Mouse (Mus musculus) CH12.LX (cell line): ENCODE results near the gene Btn1a1. TPM values are rescaled to one million over a fixed set of nuclear protein-coding genes. Genes with fewer than 3 reads are reported as not detected.

Experiments used
- DNase-seq: peaks from one replicate; pipeline ENCODE4 v3.0.0-alpha.2; 2013; ENCODE audit errors: extremely low read depth
- H3K27ac ChIP-seq: 2 replicates; pipeline ENCODE4 v1.5.1; 2012; ENCODE audit warnings: low read depth, mild to moderate bottlenecking, control low read depth, moderate library complexity; ENCODE audit not compliant: insufficient read depth
- H3K27me3 ChIP-seq: replicated peaks from 2 replicates; pipeline ENCODE3; 2012; ENCODE audit warnings: inconsistent platforms
- H3K36me3 ChIP-seq, 2 experiments: replicated peaks in 1 of 2; 2 replicates each; pipeline versions ENCODE3 to v1.6.1; 2012; ENCODE audit warnings: inconsistent platforms in 1 of 2, low read length in 1 of 2, mild to moderate bottlenecking in 1 of 2, mixed read lengths in 1 of 2, moderate library complexity in 1 of 2; ENCODE audit not compliant: control insufficient read depth in 1 of 2, insufficient read depth in 1 of 2
- H3K4me1 ChIP-seq, 2 experiments: 2 replicates each; pipeline ENCODE4 v1.6.1; 2012; ENCODE audit warnings: inconsistent platforms in 1 of 2, moderate library complexity in 1 of 2; ENCODE audit not compliant: insufficient read depth in 2 of 2, control insufficient read depth in 1 of 2
- H3K4me2 ChIP-seq: 2 replicates; pipeline ENCODE4 v1.6.1; 2012; ENCODE audit warnings: low read depth, mild to moderate bottlenecking, control low read depth; ENCODE audit not compliant: poor library complexity, insufficient read depth, severe bottlenecking
- H3K4me3 ChIP-seq, 3 experiments: fragments of 150-350 bp in 1 of 3; sonication (generic) in 1 of 3; replicated peaks in 1 of 3; 2 replicates each; pipeline versions ENCODE3 to v1.5.1; 2011 to 2012; ENCODE audit warnings: low read depth in 2 of 3, low read length in 2 of 3, mild to moderate bottlenecking in 2 of 3, moderate library complexity in 2 of 3, control low read depth in 1 of 3, improper control_type of control experiment in 1 of 3, inconsistent platforms in 1 of 3, mixed read lengths in 1 of 3; ENCODE audit not compliant: poor library complexity in 1 of 3
- H3K79me2 ChIP-seq: replicated peaks from 2 replicates; pipeline ENCODE4 v1.6.1; 2012; ENCODE audit warnings: mild to moderate bottlenecking, moderate library complexity; ENCODE audit not compliant: control insufficient read depth, poor library complexity, insufficient read depth, severe bottlenecking; ENCODE audit errors: extremely low read depth
- H3K9ac ChIP-seq: 2 replicates; pipeline ENCODE4 v1.6.1; 2012; ENCODE audit warnings: low read depth, mild to moderate bottlenecking, control low read depth, moderate library complexity; ENCODE audit not compliant: insufficient read depth
- H3K9me3 ChIP-seq: replicated peaks from 2 replicates; pipeline ENCODE3; 2012; ENCODE audit warnings: low read length, inconsistent platforms, mixed read lengths
- CTCF ChIP-seq, 2 experiments: IDR thresholded peaks in 1 of 2; conservative IDR thresholded peaks in 1 of 2; 2 replicates each; pipeline ENCODE4 v1.5.1; 2011 to 2012; ENCODE audit warnings: low read depth in 2 of 2, low read length in 2 of 2, improper control_type of control experiment in 1 of 2, inconsistent platforms in 1 of 2, mild to moderate bottlenecking in 1 of 2, moderate library complexity in 1 of 2
- ELF1 ChIP-seq: IDR thresholded peaks from 2 replicates; pipeline ENCODE4 v1.6.1; 2014; ENCODE audit warnings: low read depth, mild to moderate bottlenecking, inconsistent platforms, low read length, improper control_type of control experiment
- HCFC1 ChIP-seq: IDR thresholded peaks from 2 replicates; pipeline ENCODE4 v1.6.1; 2012; ENCODE audit warnings: low read depth, mild to moderate bottlenecking, inconsistent platforms, low read length, improper control_type of control experiment
- JUN ChIP-seq: IDR thresholded peaks from 2 replicates; pipeline ENCODE4 v1.6.1; 2011; ENCODE audit warnings: low read depth, mild to moderate bottlenecking, low read length, improper control_type of control experiment, moderate library complexity; ENCODE audit not compliant: insufficient read depth
- JUND ChIP-seq: conservative IDR thresholded peaks from 2 replicates; pipeline ENCODE4 v1.6.1; 2011; ENCODE audit warnings: low read depth, low read length, improper control_type of control experiment
- KAT2A ChIP-seq: IDR thresholded peaks from 2 replicates; pipeline ENCODE4 v1.6.1; 2012; ENCODE audit warnings: low read length, improper control_type of control experiment, inconsistent platforms; ENCODE audit not compliant: insufficient replicate concordance
- MAFK ChIP-seq: IDR thresholded peaks from 2 replicates; pipeline ENCODE4 v1.6.1; 2011; ENCODE audit warnings: low read length, improper control_type of control experiment; ENCODE audit not compliant: insufficient replicate concordance
- MAZ ChIP-seq: IDR thresholded peaks from 2 replicates; pipeline ENCODE4 v1.6.1; 2012; ENCODE audit warnings: low read depth, mild to moderate bottlenecking, inconsistent platforms, low read length, improper control_type of control experiment, moderate library complexity
- MXI1 ChIP-seq: IDR thresholded peaks from 2 replicates; pipeline ENCODE4 v1.6.1; 2011; ENCODE audit warnings: mild to moderate bottlenecking, low read depth, low read length, improper control_type of control experiment
- NRF1 ChIP-seq: IDR thresholded peaks from 2 replicates; pipeline ENCODE4 v1.6.1; 2014; ENCODE audit warnings: low read depth, mild to moderate bottlenecking, inconsistent platforms, low read length, improper control_type of control experiment, moderate library complexity
- PAX5 ChIP-seq: IDR thresholded peaks from 2 replicates; pipeline ENCODE4 v1.6.1; 2012; ENCODE audit warnings: low read length, inconsistent platforms, mixed read lengths
- POLR2A ChIP-seq: IDR thresholded peaks from 2 replicates; pipeline ENCODE4 v1.6.1; 2011; ENCODE audit warnings: low read depth, mild to moderate bottlenecking, improper control_type of control experiment, low read length
- RCOR1 ChIP-seq: conservative IDR thresholded peaks from 2 replicates; pipeline ENCODE4 v1.6.1; 2012; ENCODE audit warnings: low read depth, mild to moderate bottlenecking, inconsistent platforms, low read length, improper control_type of control experiment
- TBP ChIP-seq: conservative IDR thresholded peaks from 2 replicates; pipeline ENCODE4 v1.6.1; 2011; ENCODE audit warnings: low read depth, low read length, improper control_type of control experiment
- TCF12 ChIP-seq: IDR thresholded peaks from 2 replicates; pipeline ENCODE4 v1.6.1; 2014; ENCODE audit warnings: low read depth, mild to moderate bottlenecking, inconsistent platforms, low read length, improper control_type of control experiment
- ZC3H11A ChIP-seq: IDR thresholded peaks from 2 replicates; pipeline ENCODE4 v1.6.1; 2012; ENCODE audit warnings: low read depth, mild to moderate bottlenecking, inconsistent platforms, low read length, improper control_type of control experiment
- ZMIZ1 ChIP-seq: IDR thresholded peaks from 2 replicates; pipeline ENCODE4 v1.6.1; 2012; ENCODE audit warnings: low read depth, mild to moderate bottlenecking, inconsistent platforms, low read length, improper control_type of control experiment
- dilution Hi-C: fragments of 300-500 bp; cut with MboI; formaldehyde crosslinking; loops from 2 replicates; pipeline ENCODE4 v1.14.3; 2020; ENCODE audit warnings: low sequenced_read_pairs; ENCODE audit not compliant: extremely low pct_unique_long_range_greater_than_20kb, extremely low pct_ligation_motif_present
- in situ Hi-C: fragments of 300-500 bp; cut with MboI; formaldehyde crosslinking; loops from 3 replicates; pipeline ENCODE4 v1.14.3; 2019; ENCODE audit warnings: low sequenced_read_pairs, low pct_ligation_motif_present, low pct_unique_long_range_greater_than_20kb, mixed read lengths
- polyA plus RNA-seq: library from polyadenylated mRNA; unstranded; fragments of >175 nt; gene quantifications from 2 replicates; pipeline ENCODE4 v1.2.1, GENCODE M21; 2012; ENCODE audit warnings: low read depth; ENCODE audit not compliant: insufficient read length
- total RNA-seq, 2 experiments: library from RNA; depleted of rRNA; stranded (reverse); fragments of 300-350 nt in 1 of 2; fragments of >200 nt in 1 of 2; gene quantifications; 2 replicates each; pipeline ENCODE4 v1.2.3; 2012 to 2014

Gene Btn1a1
- total and polyA plus RNA-seq, 3 experiments, result 0.20 to 0.51 (median 0.21) TPM

GRCm38 (mm10) chr13:23435241-23435640 is 30.5 kb downstream of the Btn1a1 start:
- TF ChIP-seq ZC3H11A (no peak), RCOR1 (no peak), POLR2A (no peak), JUND (no peak), ZMIZ1 (no peak), MXI1 (no peak), JUN (no peak), HCFC1 (no peak)
- H3K9ac ChIP-seq, result peak overlapping the region; percentile 97
- peaks cover 6 to 10% of the 10 kb centered on the region in 2 experiments; a peak in 3 of 4 replicates for H3K4me1 ChIP-seq
- in situ Hi-C loops, result loop anchor here (25.0 kb wide), 2 partner anchors 1498 to 1573 kb away; partner anchors contain the start of gene Zfp184
- H3K36me3 ChIP-seq, result no peaks in the 10 kb centered on the region
- H3K79me2 ChIP-seq, result no peaks in the 10 kb centered on the region
- no peaks in the 10 kb centered on the region for H3K9me3 ChIP-seq
- peak overlapping the region; percentile 100 for H3K4me2 ChIP-seq
- peak; percentile 49 for DNase-seq
- peak overlapping the region; percentile 46 to 69 (median 59) for H3K4me3 ChIP-seq
- no peaks in the 10 kb centered on the region for H3K27me3 ChIP-seq
- dilution Hi-C loops, result no loop called here
- peak overlapping the region; percentile 80 for H3K27ac ChIP-seq

GRCm38 (mm10) chr13:23434426-23434825 is 31.3 kb downstream of the Btn1a1 start:
- DNase-seq, result peak; percentile 76
- H3K4me3 ChIP-seq, result peak overlapping the region; percentile 35 to 59 (median 46)
- dilution Hi-C loops, result no loop called here
- no peaks in the 10 kb centered on the region for H3K27me3 ChIP-seq
- H3K9me3 ChIP-seq, result no peaks in the 10 kb centered on the region
- H3K36me3 ChIP-seq, result no peaks in the 10 kb centered on the region
- peak overlapping the region; percentile 97 for H3K9ac ChIP-seq
- peak overlapping the region; percentile 61 for H3K27ac ChIP-seq
- H3K4me2 ChIP-seq, result peak overlapping the region; percentile 100
- peaks cover 0 to 5% of the 10 kb centered on the region in 2 experiments; a peak in 2 of 4 replicates for H3K4me1 ChIP-seq
- no peaks in the 10 kb centered on the region for H3K79me2 ChIP-seq
- no peak for TF ChIP-seq JUN
- TF ChIP-seq MAFK, result no peak
- peak; percentile 77 for TF ChIP-seq TBP
- peak; percentile 58 for TF ChIP-seq POLR2A
- TF ChIP-seq TCF12, result no peak
- TF ChIP-seq MAZ, result no peak
- TF ChIP-seq PAX5, result no peak
- no peak for TF ChIP-seq NRF1
- no peak for TF ChIP-seq CTCF (conservative IDR thresholded peaks at IDR 0.05 in 1 of 2, IDR thresholded peaks at IDR 0.05 in 1 of 2; ENCODE audit: low read depth in 2 of 2, low read length in 2 of 2)
- no peak for TF ChIP-seq KAT2A
- TF ChIP-seq ELF1, result no peak
- TF ChIP-seq, all 38 proteins: peak for 2
- in situ Hi-C loops, result loop anchor here (5.0 to 25.0 kb wide), 4 partner anchors 88 to 1572 kb away; partner anchors contain the start of gene Zfp184
